Comparison of ENCODE assay signal across 21 mouse cellular contexts in genomic region chr10:122800732-122801110, GRCm38 (mm10).
DNase-seq lines count a peak whose midpoint lies in the region; ATAC-seq and TF ChIP-seq lines count a peak whose summit lies in the region.
"Had no signal": no experiment of that assay in that cellular context is flagged by ENCODE, and none has a peak within 500 bp of the region (broad histone marks: within the 10 kb centered on the region; RNA-seq: fewer than 3 reads in every experiment).

No protein-coding gene starts in this region.

- TF ChIP-seq EP300 in liver, postnatal 0 days (IDR thresholded peaks at IDR 0.05; ENCODE audit: low read depth): no peak

- no peak overlapping the region for H3K9ac ChIP-seq in liver, postnatal 0 days (replicated peaks)
- H3K9ac ChIP-seq: embryonic facial prominence, embryonic 15.5 days; hindbrain, embryonic 12.5 days; kidney, embryonic 15.5 days; limb, embryonic 15.5 days; liver, embryonic 15.5 days; neural tube, embryonic 15.5 days had no signal

- H3K4me1 ChIP-seq in liver, postnatal 0 days (ENCODE audit: insufficient read depth): peaks cover 4% of the 10 kb centered on the region
- H3K4me1 ChIP-seq in brown adipose tissue, adult 24 weeks (ENCODE audit: control insufficient read depth, insufficient read depth, insufficient read length, low read length): no peaks in the 10 kb centered on the region; the same call in 1 of the 2 replicates

- H3K27ac ChIP-seq in liver, postnatal 0 days (ENCODE audit: low read depth): no peak overlapping the region
- H3K27ac ChIP-seq in brown adipose tissue, adult 24 weeks (replicated peaks; ENCODE audit: low read depth, low read length): peak overlapping the region; percentile 81; the same call in 1 of the 2 replicates
- H3K27ac ChIP-seq: embryonic facial prominence, embryonic 15.5 days; hindbrain, embryonic 12.5 days; kidney, embryonic 15.5 days; limb, embryonic 15.5 days; liver, embryonic 15.5 days; neural tube, embryonic 15.5 days had no signal

- no peaks in the 10 kb centered on the region for H3K9me3 ChIP-seq in liver, postnatal 0 days (ENCODE audit: low read length)
- H3K9me3 ChIP-seq: embryonic facial prominence, embryonic 15.5 days; kidney, embryonic 15.5 days; limb, embryonic 15.5 days; liver, embryonic 15.5 days; neural tube, embryonic 15.5 days had no signal

- no peak overlapping the region for H3K4me3 ChIP-seq in liver, postnatal 0 days (ENCODE audit: low read depth, low read length)
- no peak overlapping the region for H3K4me3 ChIP-seq in brown adipose tissue, adult 24 weeks (ENCODE audit: insufficient read depth, low read depth, low read length)
- H3K4me3 ChIP-seq: embryonic facial prominence, embryonic 15.5 days; hindbrain, embryonic 12.5 days; kidney, embryonic 15.5 days; limb, embryonic 15.5 days; liver, embryonic 15.5 days; neural tube, embryonic 15.5 days had no signal

- H3K27me3 ChIP-seq in liver, postnatal 0 days (ENCODE audit: insufficient read depth, low read length): no peaks in the 10 kb centered on the region
- H3K27me3 ChIP-seq: embryonic facial prominence, embryonic 15.5 days; kidney, embryonic 15.5 days; limb, embryonic 15.5 days; liver, embryonic 15.5 days; neural tube, embryonic 15.5 days had no signal

- H3K36me3 ChIP-seq in liver, postnatal 0 days (replicated peaks; ENCODE audit: insufficient read depth, low read length): no peaks in the 10 kb centered on the region
- H3K36me3 ChIP-seq: embryonic facial prominence, embryonic 15.5 days; hindbrain, embryonic 12.5 days; limb, embryonic 15.5 days; liver, embryonic 15.5 days; neural tube, embryonic 15.5 days had no signal

- peak overlapping the region; percentile 35 for H3K4me2 ChIP-seq in liver, postnatal 0 days (ENCODE audit: low read depth, low read length)
- H3K4me2 ChIP-seq: embryonic facial prominence, embryonic 15.5 days; hindbrain, embryonic 12.5 days; kidney, embryonic 15.5 days; limb, embryonic 15.5 days; liver, embryonic 15.5 days; midbrain, embryonic 11.5 days; neural tube, embryonic 15.5 days had no signal

- no peak for ATAC-seq in liver, postnatal 0 days
- ATAC-seq: forebrain, embryonic 14.5 days had no signal

- WGBS in liver, postnatal 0 days (ENCODE audit: insufficient replicate concordance): 53% methylated on average over 4 of the region's 4 CpGs

- TF ChIP-seq CTCF in liver, postnatal 0 days (IDR thresholded peaks at IDR 0.05; ENCODE audit: low read depth): no peak

- no peak for DNase-seq in liver, postnatal 0 days
- no peak for DNase-seq in liver
- peak; percentile 54 for DNase-seq in T-cell, adult 2 months (ENCODE audit: low spot score)
- DNase-seq in cerebellum, adult 9-10 months: no peak
- DNase-seq in yolk sac, embryonic 10.5 days (ENCODE audit: low spot score): no peak
- no peak for DNase-seq in kidney, postnatal 25 days
- DNase-seq: cerebellum, adult 2 months; kidney, adult 11 months; kidney, postnatal 4 days; layer of hippocampus, adult 9-11 months; left cerebral cortex, postnatal 4 days; right cerebral cortex, adult 18-20 months had no signal
